Mouse (Mus musculus) frontal cortex, postnatal 36 days (tissue): ENCODE measurements around the gene 1700109H08Rik.
"Not testable (repeated sequence)": the region's sequence is repeated elsewhere in the genome, so short reads cannot be mapped to it uniquely, and the experiment has no call there.

ENCODE experiments used
- DNase-seq, 2 experiments: peaks; one replicate each; pipeline ENCODE4 v3.0.0; 2022; ENCODE audit warnings: low spot score in 2 of 2

Gene 1700109H08Rik

DNA sequence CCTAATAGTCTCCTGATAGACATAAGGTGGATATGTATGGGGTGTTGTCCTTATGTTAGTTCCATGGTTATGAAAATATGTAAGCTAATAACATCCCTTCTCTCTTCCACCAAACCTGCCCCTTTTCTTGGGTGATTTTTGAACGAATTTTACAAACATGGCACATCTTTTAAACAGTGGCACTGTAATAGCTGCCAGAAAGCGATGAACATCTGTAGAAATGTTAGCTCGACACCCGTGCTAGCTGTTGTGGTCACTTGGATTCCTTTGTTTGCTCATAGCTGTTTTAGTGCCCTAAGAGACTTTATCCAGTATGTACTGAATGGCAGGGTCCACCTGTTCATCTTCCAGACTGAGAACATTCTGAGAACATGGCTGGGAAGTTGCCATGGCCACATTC, at the start of gene 1700109H08Rik:
1700109H08Rik (plus strand) TSS at position 301 of the 400 bp plus-strand sequence.
- DNase-seq = no peak

DNA sequence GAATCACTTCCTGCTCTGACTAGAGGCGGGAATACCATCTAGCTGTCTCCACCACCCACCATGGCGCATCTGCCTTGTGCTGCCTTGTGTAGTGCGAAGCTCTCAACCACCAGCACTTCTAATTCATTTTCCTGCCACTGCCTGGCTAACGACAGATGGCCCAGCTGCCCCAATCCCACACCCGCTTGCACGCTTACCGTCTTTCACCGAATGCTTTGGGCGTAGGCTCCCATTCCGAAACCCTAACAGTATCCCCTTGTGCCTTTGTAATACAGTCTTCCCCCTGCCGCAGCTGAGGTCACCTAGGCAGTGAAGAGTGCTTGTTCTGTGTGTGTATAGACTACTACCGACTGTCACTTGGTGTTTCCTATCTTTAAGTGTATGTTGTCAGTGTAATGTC, 49.6 kb upstream of the 1700109H08Rik start:
- DNase-seq = no peak

GRCm38 (mm10) chr5:3522826-3523225, 48.5 kb upstream of the 1700109H08Rik start:
- no peak for DNase-seq

DNA sequence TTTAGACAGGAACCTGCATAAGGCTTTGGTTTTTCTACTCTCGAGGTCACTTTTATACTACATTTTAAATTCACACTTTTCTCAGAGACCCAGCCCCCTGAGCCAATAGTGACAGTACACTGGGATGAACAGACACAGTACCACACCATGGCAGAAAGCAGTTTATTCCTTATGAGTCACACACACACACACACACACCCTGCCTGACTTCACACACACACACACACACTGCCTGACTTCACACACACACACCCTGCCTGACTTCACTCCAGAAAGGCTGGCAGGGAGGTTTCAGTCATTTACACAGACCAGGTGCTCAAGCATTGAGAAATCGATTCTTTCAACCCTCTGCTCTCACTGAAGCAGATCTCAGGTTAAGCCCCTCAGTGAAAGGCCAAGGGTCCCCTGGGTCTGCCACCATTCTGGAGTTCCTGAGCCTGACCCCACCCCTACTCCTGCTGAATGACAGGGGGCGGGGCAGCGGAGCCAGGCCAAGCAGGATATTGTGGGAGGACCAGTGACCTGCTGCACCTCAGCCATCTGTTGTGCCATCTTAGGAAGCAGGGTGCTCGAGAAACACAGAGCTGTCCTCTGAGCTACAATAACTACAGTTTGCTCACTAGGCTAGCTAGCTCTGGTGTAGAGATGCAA, 44.2 kb upstream of the 1700109H08Rik start:
- DNase-seq = no peak

DNA sequence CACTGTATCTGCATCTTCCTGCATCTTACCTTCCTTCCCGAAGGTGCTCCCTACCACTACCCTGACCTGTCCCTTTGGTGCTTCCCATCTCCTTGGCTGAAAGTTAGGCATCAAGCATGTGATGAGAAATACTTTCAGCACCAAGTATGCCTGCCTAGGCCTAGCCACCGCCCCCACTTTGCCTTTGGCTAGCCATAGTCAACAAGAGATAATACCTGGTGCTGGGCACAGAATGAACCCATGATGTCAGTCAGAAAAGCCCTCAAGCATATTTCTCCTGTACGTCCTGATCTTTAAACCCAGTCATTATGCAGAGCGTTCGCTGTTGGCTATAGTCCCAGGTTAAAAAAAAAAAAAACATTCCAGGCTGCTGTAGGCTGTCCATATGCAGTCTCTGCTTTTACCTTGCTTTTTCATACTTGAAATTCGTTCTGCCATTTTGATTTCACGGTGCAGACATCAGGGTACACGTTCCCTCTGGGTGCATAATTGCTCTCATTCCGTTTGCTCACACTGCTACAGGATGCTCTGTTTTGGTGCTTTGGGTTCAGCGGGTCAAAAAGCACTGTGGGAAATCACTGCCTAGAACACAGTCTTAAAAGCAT, 41.7 kb upstream of the 1700109H08Rik start:
- no peak for DNase-seq

DNA sequence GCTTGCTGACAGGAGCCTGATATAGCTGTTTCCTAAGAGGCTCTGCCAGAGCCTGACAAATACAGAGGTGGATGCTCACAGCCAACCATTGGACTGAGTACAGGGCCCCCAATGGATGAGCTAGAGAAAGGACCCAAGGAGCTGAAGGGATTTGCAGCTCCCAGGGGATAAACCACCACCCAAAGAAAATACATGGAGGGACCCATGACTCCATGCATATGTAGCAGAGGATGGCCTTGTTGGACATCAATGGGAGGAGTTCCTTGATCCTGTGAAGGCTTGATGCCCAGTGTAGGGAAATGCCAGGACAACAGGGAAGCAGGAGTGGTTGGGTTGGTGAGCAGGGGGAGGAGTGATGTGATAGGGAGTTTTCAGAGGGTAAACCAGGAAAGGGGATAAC, 39.3 kb upstream of the 1700109H08Rik start:
- DNase-seq = not testable (repeated sequence)

GRCm38 (mm10) chr5:3536592-3537212, 34.7 kb upstream of the 1700109H08Rik start:
- DNase-seq = no peak

- no peak for DNase-seq
These were observed 32.6 kb upstream of the 1700109H08Rik start for GRCm38 (mm10) chr5:3538505-3539472.

DNA sequence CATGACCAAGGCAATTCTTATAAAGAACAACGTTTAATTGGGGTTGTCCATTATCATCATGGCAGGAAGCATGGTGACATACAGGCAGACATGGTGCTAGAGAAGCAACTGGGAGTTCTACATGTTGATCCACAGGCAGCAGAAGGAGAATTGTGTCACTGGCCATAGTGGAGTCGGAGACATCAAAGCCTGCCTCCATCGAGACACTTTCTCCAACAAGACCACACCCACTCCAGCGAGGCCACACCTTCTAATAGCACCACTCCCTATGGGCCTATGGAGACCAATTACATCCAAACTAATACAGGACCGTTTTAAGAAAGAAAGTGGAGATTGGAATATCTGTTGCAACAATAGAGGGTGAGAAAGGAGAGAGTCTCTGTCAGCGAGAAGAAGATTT, 29.5 kb upstream of the 1700109H08Rik start:
- DNase-seq = no peak

DNA sequence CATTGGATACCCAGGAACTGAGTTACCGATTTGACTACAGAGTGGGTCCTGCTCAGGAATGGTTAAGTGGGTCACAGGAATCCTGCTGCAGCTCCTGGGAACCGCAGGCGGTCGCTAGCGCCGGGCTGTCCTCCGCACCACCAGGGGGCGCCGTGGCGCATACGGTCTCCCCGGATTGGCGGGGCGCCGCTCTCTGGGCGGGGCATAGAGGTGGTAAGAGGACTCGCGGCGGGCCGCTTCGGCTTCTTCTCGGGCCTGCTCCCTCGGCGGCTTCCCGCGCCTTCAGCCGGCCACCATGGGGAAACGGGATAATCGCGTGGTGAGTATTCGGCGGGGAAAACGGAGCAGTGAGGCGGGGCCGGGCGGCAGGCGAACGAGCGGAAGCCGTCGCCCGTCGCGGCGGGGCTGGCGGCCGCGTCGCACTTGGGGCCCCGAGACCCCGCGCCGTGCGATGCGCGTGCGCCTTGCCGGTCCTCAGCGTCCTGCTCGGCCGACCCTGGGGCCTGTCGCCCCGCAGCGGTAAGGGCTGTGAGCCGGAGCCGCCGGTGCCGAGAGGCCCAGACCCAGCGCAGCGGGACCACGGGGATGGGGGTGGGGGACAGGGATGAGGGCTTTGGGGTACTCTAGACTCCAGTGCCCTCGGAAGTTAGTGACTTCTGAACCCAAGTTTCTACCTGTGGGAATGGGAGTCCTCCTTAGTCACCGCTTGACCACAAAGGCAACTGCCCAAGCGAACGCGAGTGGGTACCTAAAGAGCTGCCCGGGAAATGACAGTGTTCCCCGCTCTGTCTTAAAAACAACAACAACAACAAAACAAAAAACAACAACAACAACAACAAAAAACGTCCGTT, 27.5 kb upstream of the 1700109H08Rik start, which contains the start of gene Fam133b:
Fam133b (plus strand) TSS at position 205 of the 851 bp plus-strand sequence.
- peak; percentile 97 to 98 for DNase-seq

DNA sequence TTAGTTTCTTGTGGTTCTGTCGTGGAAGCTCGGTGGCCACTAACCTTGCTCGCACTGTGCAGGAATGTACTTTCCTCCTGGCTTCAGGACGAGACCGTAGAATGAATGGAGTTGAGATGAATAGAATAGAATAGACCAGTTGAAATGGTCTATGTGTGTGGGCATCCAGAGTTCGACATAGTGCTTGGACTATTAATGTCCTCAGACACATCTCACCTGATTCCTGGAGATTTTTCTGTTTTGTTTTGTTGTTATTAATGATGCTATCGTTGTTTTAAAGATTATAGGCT, 26.9 kb upstream of the 1700109H08Rik start:
- no peak for DNase-seq

DNA sequence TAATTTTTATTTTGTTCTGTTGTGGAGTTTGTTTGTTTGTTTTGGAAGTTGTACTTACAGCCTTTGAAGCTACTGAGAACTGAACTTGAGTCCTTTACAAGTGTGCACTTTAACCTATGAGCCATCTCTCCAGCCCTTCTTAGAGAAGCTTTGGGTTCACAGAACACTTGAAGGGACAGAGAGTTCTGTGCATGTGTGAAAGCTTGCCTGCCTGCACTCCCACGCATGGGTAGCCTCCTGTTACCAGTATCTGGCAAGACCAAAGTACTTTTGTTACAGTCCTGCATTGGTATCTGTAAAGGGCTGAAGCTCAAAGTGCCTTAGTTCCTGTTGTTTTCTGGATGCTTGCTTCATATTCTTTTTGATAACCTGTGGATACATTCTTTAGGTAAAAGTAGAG, 25.1 kb upstream of the 1700109H08Rik start:
- DNase-seq = no peak

GRCm38 (mm10) chr5:3551481-3551880, 19.9 kb upstream of the 1700109H08Rik start:
- DNase-seq = no peak

DNA sequence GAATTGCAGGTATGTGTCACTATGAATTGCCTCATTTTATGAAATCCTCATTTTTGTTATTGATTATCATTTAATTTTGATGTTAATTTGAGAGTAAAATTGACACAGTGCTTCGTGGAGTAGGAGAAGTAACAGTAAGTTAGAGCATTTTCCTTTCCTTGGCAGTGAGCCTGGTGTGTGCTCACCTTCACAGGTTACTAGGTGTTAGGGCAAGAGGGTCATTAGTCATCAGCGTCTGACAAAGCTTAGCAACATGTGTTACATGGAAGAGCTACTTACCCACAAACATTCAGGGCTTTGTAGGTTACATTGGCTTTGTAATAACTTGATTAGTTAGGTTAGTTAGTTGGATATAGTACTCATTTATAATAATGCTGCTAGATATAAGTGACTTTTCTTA, 17.2 kb upstream of the 1700109H08Rik start:
- DNase-seq = no peak

DNA sequence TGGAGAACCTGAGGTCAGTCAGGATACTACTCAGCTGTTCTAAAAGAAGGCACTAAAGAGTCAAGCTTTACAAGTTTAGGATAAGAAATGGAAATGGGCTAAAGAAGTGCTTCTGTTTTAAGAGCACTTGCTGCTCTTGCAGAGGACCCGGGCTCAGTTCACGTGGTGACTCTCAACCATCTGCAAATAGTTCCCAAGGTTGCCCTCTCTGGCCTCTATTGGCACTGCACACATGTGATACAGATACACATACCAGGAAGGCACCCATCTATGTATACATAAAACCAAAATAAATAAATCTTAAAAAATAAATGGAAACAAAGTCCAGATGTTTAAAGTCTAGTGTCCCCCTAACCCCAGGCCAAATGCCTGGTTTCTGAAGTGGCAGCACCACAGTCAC, 3.5 kb downstream of the 1700109H08Rik start:
- no peak for DNase-seq

DNA sequence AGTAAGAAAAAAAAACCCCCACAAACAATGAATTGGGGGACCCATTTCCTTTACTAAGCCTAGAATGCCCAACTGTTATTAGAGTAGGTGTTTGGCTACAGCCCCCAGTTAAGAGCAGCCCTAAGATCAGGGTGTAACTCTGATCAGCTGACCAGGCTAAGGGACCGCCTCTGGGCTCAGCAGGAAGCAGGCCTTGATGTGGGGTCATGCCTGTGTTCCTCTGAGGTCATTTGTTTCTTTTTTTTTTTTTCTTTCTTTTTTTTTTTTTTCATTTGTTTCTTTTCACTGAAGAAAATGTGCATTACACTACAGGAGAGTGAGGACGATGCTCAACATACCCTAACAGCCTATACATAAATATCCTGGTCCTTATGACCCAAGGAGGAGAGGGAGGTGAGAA, 6.6 kb downstream of the 1700109H08Rik start:
- DNase-seq = no peak

DNA sequence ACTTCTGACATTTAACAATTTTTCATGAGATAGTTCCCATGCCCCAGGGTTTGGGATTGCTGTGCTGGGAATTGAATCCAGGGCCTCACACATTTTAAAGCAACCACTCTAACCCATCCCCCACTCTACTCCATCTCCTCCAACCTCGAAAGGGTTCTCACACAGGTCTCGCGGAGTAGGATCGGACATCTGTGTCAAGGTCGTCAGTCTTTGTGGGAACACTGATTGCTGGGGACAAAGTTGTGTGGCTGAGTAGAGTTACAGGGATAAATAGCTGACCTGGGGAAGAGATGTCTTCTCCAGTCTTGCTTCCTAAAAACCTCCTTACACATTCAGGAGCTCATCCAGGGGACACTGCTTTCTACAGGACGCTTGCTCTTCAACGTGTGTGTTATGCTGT, 7.7 kb downstream of the 1700109H08Rik start:
- no peak for DNase-seq

- peak; percentile 95 to 97 for DNase-seq
These were observed 24.5 kb downstream of the 1700109H08Rik start, which contains the start of gene Pex1 for GRCm38 (mm10) chr5:3595693-3596398. Gene Pex1, plus strand, starts transcription at chr5:3596066.

- peak; percentile 81 to 87 for DNase-seq
These were observed 25.0 kb downstream of the 1700109H08Rik start, which contains the start of gene Rbm48 for GRCm38 (mm10) chr5:3596399-3596766. Gene Rbm48, minus strand, starts transcription at chr5:3596585.

GRCm38 (mm10) chr5:3597171-3597570, 25.8 kb downstream of the 1700109H08Rik start:
- no peak for DNase-seq
